Mouse (Mus musculus) T-cell, adult 66 days (primary cell): Measurements from ENCODE around the gene Tsc1. TPM values are rescaled to one million over a fixed set of nuclear protein-coding genes. Genes with fewer than 3 reads are reported as not detected.

ENCODE experiments used
- total RNA-seq, 2 experiments: library from RNA; stranded (reverse); gene quantifications; 3 replicates in 1 of 2; 4 replicates in 1 of 2; pipeline ENCODE4 v1.2.4; 2023

The Tsc1 gene
- 10 to 100 TPM; 42.4 to 50.5 TPM for total RNA-seq

DNA sequence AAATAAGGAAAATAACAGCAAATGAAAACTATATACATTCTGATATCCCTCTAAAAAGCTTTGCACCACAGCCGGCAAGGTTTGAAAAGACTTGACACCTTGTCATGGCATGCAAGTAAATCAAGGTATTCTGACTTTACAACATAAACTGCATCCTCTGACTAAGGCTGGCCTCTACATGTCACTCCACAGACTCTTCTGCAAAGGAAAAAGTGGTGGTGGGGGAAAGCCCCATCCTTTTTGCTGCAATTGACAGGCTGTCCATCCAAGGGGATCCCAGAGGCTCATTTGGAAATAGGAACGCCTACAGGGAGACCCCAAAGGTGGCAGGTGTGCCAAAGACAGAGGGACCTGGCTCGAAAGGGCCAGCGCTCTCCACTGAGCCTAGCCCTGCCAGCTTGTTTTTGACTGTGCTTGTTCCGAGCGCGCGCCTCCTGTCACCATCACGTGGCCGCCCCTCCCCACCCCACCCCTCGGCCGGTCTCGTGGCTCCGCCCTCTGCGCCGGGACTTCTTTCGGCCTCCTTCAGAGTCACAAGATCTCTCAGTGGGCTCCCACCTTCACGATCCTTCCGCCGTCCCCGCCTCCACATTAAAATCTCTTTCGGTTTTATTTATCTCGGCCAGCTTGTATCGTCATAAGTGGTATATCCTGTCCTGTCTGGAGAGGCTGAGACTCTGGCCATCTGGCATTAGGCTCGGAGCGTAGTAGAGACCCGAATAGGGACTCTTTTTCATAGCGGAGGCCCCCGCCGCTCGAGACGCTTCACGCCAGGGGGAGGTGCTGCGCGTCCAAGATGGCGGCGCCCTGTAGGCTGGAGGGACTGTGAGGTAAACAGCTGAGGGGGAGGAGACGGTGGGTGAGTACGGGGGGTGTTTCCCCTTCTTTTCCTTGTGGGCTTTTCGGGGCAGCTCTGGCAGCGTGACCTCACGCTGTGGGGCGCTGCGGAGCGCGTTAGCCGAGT is at the start of gene Tsc1:
Tsc1 (plus strand) TSS at position 768 of the 964 bp plus-strand sequence.

GRCm38 (mm10) chr2:28621664-28622171 is 19.3 kb upstream of the Tsc1 start, which contains the start of gene Gfi1b:
Gfi1b (minus strand) TSS chr2:28621982.

GRCm38 (mm10) chr2:28699361-28700335 is 58.6 kb downstream of the Tsc1 start, which contains the start of the genes Spaca9 and Ak8:
Spaca9 (minus strand) TSS chr2:28699727.
Ak8 (plus strand) TSS chr2:28700164.

Other genes with a start within 250 kb of the Tsc1 start
- not detected for gene Ppp1r26, start 194.4 kb upstream of the Tsc1 start, total RNA-seq
- gene 1700007K13Rik, start 174.9 kb upstream of the Tsc1 start, total RNA-seq = not detected
- 10 to 100 TPM; 19.4 to 22.9 TPM for gene Mrps2, start 173.2 kb upstream of the Tsc1 start, total RNA-seq
- gene Gbgt1, start 144.3 kb upstream of the Tsc1 start, total RNA-seq = under 1 TPM in 1 of 2 experiments, not detected in 1; 0.70 TPM
- gene Gm10134, start 135.1 kb upstream of the Tsc1 start, total RNA-seq = 1 to 10 TPM in 1 of 2 experiments, not detected in 1; 2.4 TPM
- 10 to 100 TPM; 23.6 to 25.2 TPM for gene Ralgds, start 128.1 kb upstream of the Tsc1 start, total RNA-seq
- gene Cel, start 77.8 kb upstream of the Tsc1 start, total RNA-seq = not detected
- 10 to 100 TPM; 22.0 to 25.9 TPM for gene Gtf3c5, start 57.5 kb upstream of the Tsc1 start, total RNA-seq
- gene Gfi1b, start 19.2 kb upstream of the Tsc1 start, total RNA-seq = 1 to 10 TPM in 1 of 2 experiments, under 1 TPM in 1; 0.83 to 2.7 TPM
- gene Spaca9, start 58.5 kb downstream of the Tsc1 start, total RNA-seq = under 1 TPM in 1 of 2 experiments, not detected in 1; 0.90 TPM
- gene Ak8, start 58.9 kb downstream of the Tsc1 start, total RNA-seq = 1 to 10 TPM in 1 of 2 experiments, not detected in 1; 1.2 TPM
- 10 to 100 TPM; 17.9 to 22.1 TPM for gene Gtf3c4, start 199.1 kb downstream of the Tsc1 start, total RNA-seq
- 10 to 100 TPM; 19.0 to 25.5 TPM for gene Ddx31, start 199.2 kb downstream of the Tsc1 start, total RNA-seq